Comparison of ENCODE assay signal across 21 mouse cellular contexts in genomic region chr6:5294659-5295449, GRCm38 (mm10). TPM values are rescaled to one million over a fixed set of nuclear protein-coding genes. Genes with fewer than 3 reads are reported as not detected.
DNase-seq lines count a peak whose midpoint lies in the region; ATAC-seq lines count a peak whose summit lies in the region.
"Had no signal": no experiment of that assay in that cellular context is flagged by ENCODE, and none has a peak within 500 bp of the region (broad histone marks: within the 10 kb centered on the region; RNA-seq: fewer than 3 reads in every experiment).

No protein-coding gene starts in this region.

- WGBS in liver, embryonic 11.5 days: 89% methylated on average over 16 of the region's 16 CpGs
- WGBS in liver, embryonic 15.5 days (ENCODE audit: insufficient replicate concordance): 79% methylated on average over 16 of the region's 16 CpGs
- WGBS in midbrain, embryonic 16.5 days: 94% methylated on average over 16 of the region's 16 CpGs

- no peak overlapping the region for H3K4me3 ChIP-seq in liver, embryonic 11.5 days (ENCODE audit: low read depth, low read length)
- peak overlapping the region; percentile 17 for H3K4me3 ChIP-seq in liver, embryonic 15.5 days (replicated peaks)
- H3K4me3 ChIP-seq in midbrain, embryonic 16.5 days (ENCODE audit: low read depth, low read length): no peak overlapping the region
- H3K4me3 ChIP-seq: embryonic facial prominence, embryonic 12.5 days; forebrain, embryonic 13.5 days; hindbrain, embryonic 12.5 days; limb, embryonic 15.5 days had no signal

- no peak overlapping the region for H3K27ac ChIP-seq in liver, embryonic 11.5 days (ENCODE audit: low read depth, low read length)
- H3K27ac ChIP-seq in liver, embryonic 15.5 days (replicated peaks): peak overlapping the region; percentile 42
- H3K27ac ChIP-seq in midbrain, embryonic 16.5 days (ENCODE audit: low read length): no peak overlapping the region
- H3K27ac ChIP-seq: embryonic facial prominence, embryonic 12.5 days; forebrain, embryonic 13.5 days; hindbrain, embryonic 12.5 days; limb, embryonic 15.5 days had no signal

- ATAC-seq in liver, embryonic 11.5 days (replicated peaks; ENCODE audit: low FRiP score): no peak
- ATAC-seq in liver, embryonic 15.5 days (ENCODE audit: insufficient read depth): no peak
- no peak for ATAC-seq in midbrain, embryonic 16.5 days
- ATAC-seq: forebrain, embryonic 13.5 days; Patski had no signal

- H3K9me3 ChIP-seq in liver, embryonic 11.5 days (ENCODE audit: control insufficient read depth, low read length): no peaks in the 10 kb centered on the region
- no peaks in the 10 kb centered on the region for H3K9me3 ChIP-seq in liver, embryonic 15.5 days (replicated peaks)
- no peaks in the 10 kb centered on the region for H3K9me3 ChIP-seq in midbrain, embryonic 16.5 days (replicated peaks; ENCODE audit: control insufficient read depth, low read length, poor library complexity, severe bottlenecking)
- H3K9me3 ChIP-seq: embryonic facial prominence, embryonic 12.5 days; forebrain, embryonic 13.5 days; hindbrain, embryonic 12.5 days; limb, embryonic 15.5 days had no signal

- DNase-seq in liver, embryonic 11.5 days (ENCODE audit: low spot score): no peak
- no peak for DNase-seq in liver
- DNase-seq in T-cell, adult 2 months (ENCODE audit: low spot score): peak; percentile 33
- no peak for DNase-seq in urinary bladder, postnatal 25 days (ENCODE audit: low spot score)
- no peak for DNase-seq in urinary bladder, adult 18-20 months (ENCODE audit: low spot score in 2 of 2)
- DNase-seq: adrenal gland, postnatal 10 days; B cell, adult 2 months; cerebellum, adult 2 months; cerebellum, postnatal 25 days; kidney, adult 8-10 months; kidney, postnatal 10 days; left cerebral cortex, postnatal 4 days; lung, postnatal 10 days had no signal

- peak overlapping the region; percentile 40 for H3K4me2 ChIP-seq in liver, embryonic 11.5 days
- peak overlapping the region; percentile 53 for H3K4me2 ChIP-seq in liver, embryonic 15.5 days
- H3K4me2 ChIP-seq in midbrain, embryonic 16.5 days (ENCODE audit: low read length): no peak overlapping the region
- H3K4me2 ChIP-seq: embryonic facial prominence, embryonic 12.5 days; forebrain, embryonic 13.5 days; hindbrain, embryonic 12.5 days; limb, embryonic 15.5 days; midbrain, embryonic 11.5 days had no signal

- no peak overlapping the region for H3K9ac ChIP-seq in liver, embryonic 11.5 days (ENCODE audit: low read depth, low read length)
- peak overlapping the region; percentile 1; the same call in 1 of the 2 replicates for H3K9ac ChIP-seq in liver, embryonic 15.5 days
- no peak overlapping the region for H3K9ac ChIP-seq in midbrain, embryonic 16.5 days (ENCODE audit: low read depth, low read length)
- H3K9ac ChIP-seq: embryonic facial prominence, embryonic 12.5 days; forebrain, embryonic 13.5 days; hindbrain, embryonic 12.5 days; limb, embryonic 15.5 days had no signal

- peaks cover 50% of the 10 kb centered on the region for H3K4me1 ChIP-seq in liver, embryonic 11.5 days (replicated peaks; ENCODE audit: control insufficient read depth, insufficient read depth, low read length)
- H3K4me1 ChIP-seq in liver, embryonic 15.5 days (replicated peaks): peaks cover 81% of the 10 kb centered on the region
- peaks cover 6% of the 10 kb centered on the region for H3K4me1 ChIP-seq in midbrain, embryonic 16.5 days (ENCODE audit: control insufficient read depth, insufficient read depth, low read length)
- H3K4me1 ChIP-seq: embryonic facial prominence, embryonic 12.5 days had no signal

- peaks cover 5% of the 10 kb centered on the region; the same call in 1 of the 2 replicates for H3K36me3 ChIP-seq in liver, embryonic 11.5 days (ENCODE audit: control insufficient read depth, insufficient read depth, low read length)
- peaks cover 46% of the 10 kb centered on the region for H3K36me3 ChIP-seq in liver, embryonic 15.5 days (replicated peaks)
- no peaks in the 10 kb centered on the region for H3K36me3 ChIP-seq in midbrain, embryonic 16.5 days (ENCODE audit: control insufficient read depth, insufficient read depth, low read length)
- H3K36me3 ChIP-seq: embryonic facial prominence, embryonic 12.5 days; hindbrain, embryonic 12.5 days; limb, embryonic 15.5 days had no signal

- H3K27me3 ChIP-seq in liver, embryonic 11.5 days (replicated peaks; ENCODE audit: control insufficient read depth, insufficient read depth, low read length): no peaks in the 10 kb centered on the region
- H3K27me3 ChIP-seq in liver, embryonic 15.5 days: no peaks in the 10 kb centered on the region
- H3K27me3 ChIP-seq in midbrain, embryonic 16.5 days (ENCODE audit: control insufficient read depth, insufficient read depth, low read depth, low read length): no peaks in the 10 kb centered on the region
- H3K27me3 ChIP-seq: embryonic facial prominence, embryonic 12.5 days; forebrain, embryonic 13.5 days; limb, embryonic 15.5 days; Patski had no signal

RNA-seq across cellular contexts. Expression of gene Pon2, which starts 3.4 kb away (rescaled TPM):
- polyA plus RNA-seq in liver, embryonic 11.5 days (2014; fragmentation: Nextera tagmentation; extraction: Ambion mirVana): 60.1 and 61.2 TPM in 2 replicates
- polyA plus RNA-seq in liver, embryonic 15.5 days (2015; fragmentation: Nextera tagmentation; extraction: Ambion mirVana): 48.2 and 52.1 TPM in 2 replicates
- 25.7 and 27.7 TPM in 2 replicates for polyA plus RNA-seq in midbrain, embryonic 16.5 days (2015; fragmentation: Nextera tagmentation; extraction: Ambion mirVana)

RNA-seq across cellular contexts. Expression of gene Pon3, which starts 38.8 kb away (rescaled TPM):
- polyA plus RNA-seq in liver, embryonic 11.5 days (2014; fragmentation: Nextera tagmentation; extraction: Ambion mirVana): 17.8 and 18.5 TPM in 2 replicates
- polyA plus RNA-seq in liver, embryonic 15.5 days (2015; fragmentation: Nextera tagmentation; extraction: Ambion mirVana): 20.6 and 23.0 TPM in 2 replicates
- 3.6 and 4.0 TPM in 2 replicates for polyA plus RNA-seq in midbrain, embryonic 16.5 days (2015; fragmentation: Nextera tagmentation; extraction: Ambion mirVana)
